Mouse (Mus musculus): ENCODE measurements at regions not wholly inside any gene's neighbourhood (a gene's known extent, or its start where the extent isn't known, plus 50 kb on each side); places are given as distances from the start of the nearest gene placed in this dataset.

- 52% methylated on average over 3 of the region's 3 CpGs for WGBS
- no peaks in the 10 kb centered on the region for H3K27me3 ChIP-seq (replicated peaks)
- no peak overlapping the region for H3K9ac ChIP-seq
- H3K4me3 ChIP-seq (replicated peaks) = no peak overlapping the region
- no peak overlapping the region for H3K4me2 ChIP-seq (replicated peaks)
- no peaks in the 10 kb centered on the region for H3K9me3 ChIP-seq
- H3K36me3 ChIP-seq = no peaks in the 10 kb centered on the region
- no peaks in the 10 kb centered on the region for H3K4me1 ChIP-seq (replicated peaks)
- no peak for ATAC-seq
- H3K27ac ChIP-seq = no peak overlapping the region
Observed at GRCm38 (mm10) chr9:12879753-12880490, 365.7 kb downstream of the Jrkl start.

GRCm38 (mm10) chr9:12876496-12876895 is 369.1 kb downstream of the Jrkl start:
- H3K4me1 ChIP-seq (replicated peaks) = no peaks in the 10 kb centered on the region
- no peak overlapping the region for H3K9ac ChIP-seq
- H3K36me3 ChIP-seq = no peaks in the 10 kb centered on the region
- no peaks in the 10 kb centered on the region for H3K27me3 ChIP-seq (replicated peaks)
- H3K4me3 ChIP-seq (replicated peaks) = no peak overlapping the region
- no peaks in the 10 kb centered on the region for H3K9me3 ChIP-seq
- no peak overlapping the region for H3K4me2 ChIP-seq (replicated peaks)
- WGBS = 57% methylated on average over 1 of the region's 1 CpGs
- no peak for ATAC-seq
- H3K27ac ChIP-seq = no peak overlapping the region

GRCm38 (mm10) chr9:12870941-12871340 is 374.7 kb downstream of the Jrkl start:
- H3K4me1 ChIP-seq (replicated peaks) = no peaks in the 10 kb centered on the region
- ATAC-seq = no peak
- no peak overlapping the region for H3K27ac ChIP-seq
- WGBS = 86% methylated on average over 3 of the region's 3 CpGs
- H3K9ac ChIP-seq = no peak overlapping the region
- no peak overlapping the region for H3K4me2 ChIP-seq (replicated peaks)
- H3K4me3 ChIP-seq (replicated peaks) = no peak overlapping the region
- no peaks in the 10 kb centered on the region for H3K9me3 ChIP-seq
- no peaks in the 10 kb centered on the region for H3K27me3 ChIP-seq (replicated peaks)
- H3K36me3 ChIP-seq = no peaks in the 10 kb centered on the region

All from intestine, embryonic 15.5 days (tissue).